Mouse (Mus musculus) left cerebral cortex, postnatal 25 days (tissue): ENCODE measurements at regions not wholly inside any gene's neighbourhood (a gene's known extent, or its start where the extent isn't known, plus 50 kb on each side); places are given as distances from the start of the nearest gene placed in this dataset.

Experiments
- DNase-seq, 2 experiments: peaks; one replicate each; pipeline ENCODE4 v3.0.0; 2022; ENCODE audit warnings: low spot score in 2 of 2, mixed read lengths in 1 of 2
- intact Hi-C: fragments of 180-260 bp; cut with DNase I; formaldehyde crosslinking; loops from one replicate; pipeline ENCODE4 v1.15.1; 2025

DNA sequence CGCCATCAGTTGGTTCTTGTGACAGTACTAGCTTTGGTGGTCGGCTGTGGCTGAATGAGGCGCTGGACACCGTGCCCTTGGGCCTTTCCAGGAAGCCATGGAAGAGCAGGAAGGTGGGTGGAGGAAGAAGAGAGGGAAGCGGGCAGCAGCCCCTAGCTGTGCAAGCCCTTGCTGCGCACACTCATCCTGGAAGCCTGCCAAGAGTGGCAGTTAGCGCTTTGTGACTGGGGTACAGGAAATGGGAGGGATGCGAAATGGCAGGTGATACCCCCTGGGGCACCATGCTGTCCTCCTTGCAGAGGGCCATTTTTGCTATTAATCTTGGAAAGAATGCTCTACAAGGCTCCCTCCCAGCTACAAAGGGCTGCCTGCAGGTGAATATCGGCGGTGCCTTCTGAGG lies 133.2 kb downstream of the Tex29 start:
- intact Hi-C loops: no loop called here
- DNase-seq: no peak

DNA sequence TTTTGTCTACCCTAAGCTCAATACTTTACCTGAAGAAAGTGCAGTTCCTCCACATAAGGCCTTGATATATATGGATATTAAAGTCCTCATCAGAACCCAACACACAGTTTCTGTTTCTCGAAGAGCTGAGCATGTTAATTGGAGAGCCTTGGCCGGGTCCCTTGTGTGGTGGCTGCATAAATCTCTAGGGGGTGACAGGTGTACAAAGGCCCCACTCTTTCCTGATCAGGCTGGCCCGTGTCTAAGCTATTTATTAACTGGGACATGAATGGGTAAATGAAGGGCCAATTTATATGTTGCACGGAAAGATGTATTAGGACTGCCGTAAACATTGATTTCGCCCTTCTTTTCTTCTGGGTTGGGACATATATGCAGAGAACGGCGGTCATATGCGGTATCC lies 136.8 kb downstream of the Tex29 start:
- intact Hi-C loops: no loop called here
- no peak for DNase-seq

DNA sequence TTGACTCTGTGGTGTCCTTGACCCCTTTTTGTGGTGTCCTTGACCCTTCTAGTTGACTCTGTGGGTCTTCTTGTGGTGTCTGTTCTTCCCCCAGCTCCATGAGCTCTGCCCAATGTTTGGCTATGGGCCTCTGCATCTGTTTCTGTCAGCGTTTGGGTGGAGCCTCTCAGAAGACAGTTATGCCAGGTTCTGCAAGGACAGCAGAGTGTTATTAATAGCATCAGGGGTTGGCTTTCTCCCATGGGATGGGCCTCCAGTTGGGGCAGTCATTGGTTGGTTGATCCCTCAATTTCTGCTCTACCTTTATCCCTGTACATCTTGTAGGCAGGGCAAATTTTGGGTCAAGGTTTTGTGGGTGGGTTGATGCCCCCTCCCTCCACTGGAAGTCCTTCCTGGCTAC lies 138.8 kb downstream of the Tex29 start:
- DNase-seq: no peak
- intact Hi-C loops: no loop called here

DNA sequence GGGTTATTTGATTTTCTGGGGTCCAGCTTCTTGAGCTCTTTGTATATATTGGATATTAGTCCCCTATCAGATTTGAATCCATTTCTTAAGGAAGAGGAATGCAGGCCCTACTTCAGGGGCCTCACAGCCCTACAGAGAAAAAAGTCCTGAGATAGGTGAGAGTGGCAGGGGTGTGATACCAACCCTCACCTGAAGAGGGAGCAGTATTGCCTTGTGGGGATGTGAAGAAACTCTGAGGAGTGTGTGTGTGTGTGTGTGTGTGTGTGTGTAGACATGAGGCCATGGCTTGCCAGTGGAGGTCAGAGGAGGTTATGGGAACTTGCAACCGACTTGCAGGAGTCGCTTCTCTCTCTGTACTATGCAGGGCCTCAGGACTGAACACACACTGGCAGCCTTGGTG lies 141.2 kb downstream of the Tex29 start:
- DNase-seq: no peak
- intact Hi-C loops: no loop called here

DNA sequence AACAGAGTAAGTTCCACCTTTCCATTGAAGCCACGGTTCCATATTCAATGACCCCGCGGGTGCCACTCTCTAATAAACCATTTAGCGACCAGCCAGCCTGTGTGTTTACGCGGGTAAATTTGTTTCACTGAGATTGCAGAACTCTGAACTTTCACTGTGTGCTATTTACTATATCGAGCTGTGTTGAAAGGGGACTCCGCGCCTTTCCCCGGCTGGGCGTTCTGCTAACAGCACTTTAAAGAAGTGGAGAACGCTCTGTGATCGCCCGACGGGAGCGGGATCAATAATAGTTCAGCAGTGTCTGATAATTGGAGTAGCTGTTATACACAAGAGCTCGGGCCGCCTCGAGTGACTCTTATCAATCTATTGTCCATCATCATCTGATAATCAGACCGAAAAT lies 149.8 kb downstream of the Tex29 start:
- no peak for DNase-seq
- intact Hi-C loops: no loop called here

DNA sequence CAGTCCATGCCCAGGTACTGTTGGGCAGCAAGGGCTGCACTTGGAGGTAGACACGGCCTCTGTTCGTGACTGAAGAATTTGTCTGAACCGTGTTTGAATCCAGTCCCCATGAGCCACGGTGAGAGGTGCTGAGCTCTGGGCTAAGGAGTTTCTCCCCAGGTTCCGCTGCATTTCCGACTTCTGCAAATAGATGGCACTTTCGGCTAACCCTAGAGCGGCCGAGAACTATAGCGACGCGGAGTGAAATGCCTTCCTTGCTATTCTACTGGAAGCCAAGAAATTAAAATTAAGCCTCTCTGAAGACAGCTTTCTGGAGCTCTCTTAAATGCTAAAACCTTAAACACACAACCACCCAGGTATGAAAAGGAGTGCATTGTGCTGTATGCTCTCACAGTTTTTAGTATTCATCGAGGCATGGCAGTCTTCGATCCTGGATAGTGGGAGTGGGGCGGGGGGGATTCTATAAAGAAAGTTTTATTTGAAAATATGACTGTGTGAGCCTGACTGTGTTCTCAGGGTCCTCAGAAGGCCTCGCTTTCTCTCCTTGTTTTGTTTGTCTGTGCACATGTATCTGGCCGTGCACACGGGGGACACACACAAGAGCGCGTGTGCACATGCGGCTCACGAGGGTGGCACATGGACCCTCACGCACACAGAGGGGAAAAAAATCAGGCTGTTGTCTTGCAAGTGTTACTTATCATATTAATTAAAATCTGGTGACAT lies 159.6 kb downstream of the Tex29 start:
- intact Hi-C loops: loop anchor here (1.0 to 5.0 kb wide), 2 partner anchors 392 to 561 kb away; no protein-coding TSS in a partner anchor
- peak; percentile 66 to 80 for DNase-seq

DNA sequence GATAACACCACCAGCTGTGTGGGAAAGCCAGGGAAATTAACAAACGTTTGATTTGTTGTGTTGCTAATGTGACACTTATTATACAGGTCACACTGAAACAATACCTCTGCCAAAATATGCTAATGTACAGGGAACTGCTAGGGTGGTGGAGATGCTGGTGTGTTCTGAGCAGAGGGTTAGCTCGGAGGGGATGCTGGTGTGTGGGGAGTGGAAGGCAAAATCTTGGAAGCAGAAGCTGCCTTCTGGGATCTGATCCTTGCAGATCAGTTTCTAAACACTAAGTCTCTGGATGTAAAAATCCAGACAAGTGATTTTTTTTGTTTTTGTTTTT lies 160.2 kb downstream of the Tex29 start:
- intact Hi-C loops: no loop called here
- no peak for DNase-seq

DNA sequence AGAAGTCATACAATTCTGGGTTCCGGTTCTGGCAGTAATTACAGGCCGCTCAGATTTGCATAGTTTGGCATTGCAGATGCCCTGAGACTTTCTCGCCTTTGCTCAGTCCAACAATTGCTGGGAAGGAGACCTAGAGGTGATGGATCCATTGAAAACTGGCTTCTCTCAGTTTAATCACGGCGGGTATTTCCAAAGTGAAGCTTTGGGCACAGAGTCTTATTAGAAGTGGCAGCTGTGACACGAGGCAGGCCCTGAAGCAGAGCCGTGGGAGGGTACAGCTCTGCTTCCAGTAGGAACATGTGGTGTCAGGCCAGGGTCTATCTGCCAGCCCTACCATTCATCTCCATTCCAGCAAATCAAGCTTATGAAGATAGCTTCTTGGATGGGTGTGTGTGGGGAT lies 164.0 kb downstream of the Tex29 start:
- intact Hi-C loops: no loop called here

DNA sequence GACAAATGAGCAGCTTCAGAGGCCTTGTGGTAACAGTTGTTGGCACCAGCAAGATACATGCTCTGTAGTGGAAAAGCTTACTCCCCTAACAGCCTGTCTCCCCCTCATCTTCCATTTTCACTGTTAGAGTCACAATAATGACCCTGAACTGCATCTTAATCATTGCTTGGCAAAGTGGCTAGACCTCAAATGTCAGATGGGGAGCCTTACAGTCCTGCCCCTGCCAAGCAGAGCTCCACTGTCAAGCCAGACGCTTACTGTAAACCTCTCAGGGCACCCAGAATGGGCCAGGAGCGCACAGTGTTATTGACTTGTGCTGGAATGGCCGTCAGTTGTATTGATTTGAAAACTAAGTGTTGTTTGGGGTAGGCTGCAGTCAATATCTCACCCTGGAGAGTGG lies 172.5 kb downstream of the Tex29 start:
- intact Hi-C loops: no loop called here

More for the DNA sequence above, 164.0 kb downstream of the Tex29 start:
- DNase-seq: no peak

DNA sequence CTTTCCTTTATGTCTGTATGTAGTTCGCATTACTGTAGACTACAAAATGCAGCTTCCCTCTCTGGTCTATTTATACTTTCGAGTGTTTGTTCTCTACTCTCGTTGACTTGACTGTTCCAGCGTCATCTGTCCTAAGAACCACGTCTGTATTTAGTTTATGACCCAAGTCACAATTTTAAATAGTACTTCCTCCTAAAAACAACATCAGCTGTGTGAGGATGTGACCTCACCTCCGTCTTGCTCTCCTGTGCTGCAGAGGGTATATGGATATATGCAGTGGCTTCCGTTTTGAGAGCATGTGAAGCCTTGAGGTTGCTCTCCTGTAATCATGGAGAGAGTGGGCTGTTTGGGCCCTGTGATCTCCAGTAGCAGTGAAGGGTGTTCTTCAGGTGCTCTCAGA lies 177.5 kb downstream of the Tex29 start:
- intact Hi-C loops: no loop called here
- DNase-seq: no peak

More for the DNA sequence above, 172.5 kb downstream of the Tex29 start:
- no peak for DNase-seq

DNA sequence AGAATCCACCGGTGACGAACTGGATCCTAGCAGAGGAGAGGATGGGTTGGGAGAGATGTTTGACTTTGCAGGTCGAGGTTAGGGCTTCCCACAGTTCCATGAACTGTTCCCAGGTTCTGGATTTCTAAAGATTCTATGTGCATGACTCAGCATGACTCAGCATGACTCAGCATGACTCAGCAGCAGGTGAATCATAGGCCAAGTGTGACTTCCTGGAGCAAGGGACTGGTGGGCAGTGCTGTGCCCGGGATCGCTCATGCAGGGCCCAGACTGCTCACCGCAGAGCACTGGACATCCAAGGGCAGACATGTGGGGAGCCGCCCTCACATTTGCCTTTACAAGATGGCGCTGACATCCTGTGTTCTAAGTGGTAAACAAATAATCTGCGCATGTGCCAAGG lies 179.0 kb downstream of the Tex29 start:
- intact Hi-C loops: no loop called here
- DNase-seq: no peak

DNA sequence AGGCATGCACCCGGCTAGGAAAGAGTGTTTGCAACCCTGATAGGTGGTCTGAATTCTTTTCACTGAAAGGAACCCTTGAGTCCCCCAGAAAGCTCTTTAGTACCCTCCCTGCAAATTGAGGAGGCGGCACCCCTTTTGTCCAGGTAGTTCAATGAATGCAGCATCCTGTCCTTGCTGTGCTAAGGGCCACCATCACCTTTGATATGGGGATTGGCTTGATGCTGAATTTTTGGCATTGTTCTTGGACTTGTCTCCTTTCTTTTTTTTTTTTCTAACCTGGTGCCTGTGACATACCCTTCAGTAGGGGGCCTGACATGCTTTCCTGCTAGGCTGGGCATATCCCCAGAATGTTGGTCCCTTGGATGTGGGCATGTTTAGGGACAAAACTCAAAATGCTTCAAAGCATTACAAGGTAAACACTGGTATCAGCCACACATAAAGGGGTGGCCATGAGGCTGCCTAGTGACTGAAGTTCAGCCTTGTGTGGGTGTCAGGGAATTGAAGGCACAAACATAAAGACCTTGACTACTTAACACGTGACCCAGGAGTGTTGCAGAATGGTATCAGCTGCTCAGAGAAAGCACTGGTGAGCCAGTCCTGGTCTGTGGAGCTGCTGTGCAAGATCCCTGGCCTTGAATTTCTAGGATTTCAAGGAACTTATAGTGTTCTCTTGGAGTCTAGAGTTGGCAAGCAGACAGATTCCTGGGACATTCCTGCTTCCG lies 183.6 kb downstream of the Tex29 start:
- DNase-seq: no peak
- intact Hi-C loops: no loop called here

DNA sequence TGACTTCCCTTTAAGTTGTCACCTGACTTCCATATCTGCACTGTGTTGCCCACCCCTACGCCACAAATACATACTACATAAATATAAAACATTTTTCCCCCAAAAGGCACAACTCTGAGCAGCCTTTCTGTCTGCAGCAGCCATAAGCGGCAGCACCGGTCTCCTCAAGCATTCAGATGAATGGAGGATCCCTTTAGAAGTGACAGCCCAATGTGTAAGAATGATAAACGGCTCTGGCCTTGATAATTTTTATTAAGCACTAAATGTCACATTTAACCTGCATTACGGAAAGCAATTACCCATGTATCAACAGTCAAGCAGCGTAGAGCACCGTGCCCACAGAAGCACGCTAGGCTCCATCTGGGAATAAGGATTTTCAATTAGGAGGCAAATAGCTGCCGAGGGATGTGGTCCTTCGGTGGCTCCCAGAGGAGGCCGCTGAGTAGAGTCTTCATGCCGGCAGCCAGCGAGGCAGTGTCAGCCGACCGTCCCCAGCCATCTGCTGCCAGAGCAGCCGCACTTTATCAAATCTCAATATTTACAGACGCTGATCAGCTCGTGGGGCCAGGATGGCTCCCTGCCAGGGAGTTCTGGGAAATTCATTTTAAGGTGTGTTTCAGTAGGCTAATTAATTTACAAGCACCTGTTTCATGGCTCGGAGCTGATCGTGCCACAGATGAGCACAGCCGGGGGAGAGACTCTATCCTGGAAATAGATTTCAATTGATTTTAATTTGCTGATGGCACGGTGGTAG lies 190.3 kb downstream of the Tex29 start:
- DNase-seq: peak in 1 of 2 experiments; percentile 30
- intact Hi-C loops: loop anchor here (2.0 kb wide), 1 partner anchor 42 kb away; no protein-coding TSS in a partner anchor

DNA sequence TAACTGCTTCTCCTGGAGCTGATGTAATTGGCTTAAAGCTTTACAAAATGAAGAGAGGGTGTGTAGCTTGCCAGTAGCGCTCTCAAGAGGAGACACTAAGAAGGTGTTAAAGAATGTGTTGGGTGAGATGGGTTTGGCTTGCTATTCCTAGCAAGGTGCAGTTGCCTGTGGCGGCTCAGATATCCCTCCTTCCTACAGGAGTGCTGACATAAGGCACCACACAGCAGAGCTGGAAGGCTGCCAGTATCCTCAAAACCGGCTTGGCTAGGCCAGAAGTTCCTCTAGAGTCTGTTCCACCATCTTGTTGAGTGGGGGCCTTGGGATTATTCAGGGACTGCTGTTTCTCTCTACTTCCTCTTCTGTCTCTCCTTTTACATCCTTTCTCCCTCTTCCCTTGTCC lies 191.5 kb downstream of the Tex29 start:
- intact Hi-C loops: loop anchor here (2.0 kb wide), 1 partner anchor 41 kb away; no protein-coding TSS in a partner anchor
- peak; percentile 30 to 69 for DNase-seq

DNA sequence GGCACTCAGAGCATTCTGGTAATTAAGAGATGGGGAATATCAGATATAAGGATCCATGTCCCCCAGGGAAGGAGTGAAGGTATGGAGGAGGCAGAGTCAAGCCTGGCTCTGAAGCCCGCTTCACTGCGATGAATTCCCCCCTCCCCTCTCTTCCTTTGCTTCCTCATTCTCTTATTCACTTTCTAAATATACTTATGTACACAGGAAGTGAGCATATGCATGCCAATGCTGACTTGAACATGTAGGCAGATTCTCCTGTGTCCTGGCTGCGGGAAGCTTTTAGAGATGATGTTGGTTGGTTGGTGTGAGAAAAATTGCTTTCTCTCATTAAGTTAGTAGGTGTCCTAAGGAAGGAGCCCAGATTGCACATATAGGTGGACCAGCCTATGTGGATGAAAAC lies 192.1 kb downstream of the Tex29 start:
- peak; percentile 24 to 74 for DNase-seq
- intact Hi-C loops: no loop called here

DNA sequence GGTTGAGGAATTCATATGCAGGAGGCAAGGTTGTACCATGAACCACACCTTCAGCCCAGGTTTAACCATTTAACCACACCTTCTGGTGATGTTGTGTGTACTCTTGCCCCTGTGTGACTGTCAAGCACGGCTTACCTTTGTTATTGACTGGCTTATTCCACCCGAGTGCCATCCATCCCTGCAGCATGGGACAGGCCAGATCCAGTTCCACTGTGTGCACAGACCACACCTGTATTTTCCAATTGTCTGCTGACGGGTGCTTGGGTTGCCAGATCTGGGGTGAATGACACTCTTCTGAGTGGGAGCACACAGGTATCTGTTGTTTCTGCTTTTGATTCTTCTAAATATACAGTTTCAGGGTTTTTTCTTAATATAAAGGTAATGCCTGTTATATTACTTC lies 196.1 kb downstream of the Tex29 start:
- DNase-seq: no peak
- intact Hi-C loops: no loop called here

DNA sequence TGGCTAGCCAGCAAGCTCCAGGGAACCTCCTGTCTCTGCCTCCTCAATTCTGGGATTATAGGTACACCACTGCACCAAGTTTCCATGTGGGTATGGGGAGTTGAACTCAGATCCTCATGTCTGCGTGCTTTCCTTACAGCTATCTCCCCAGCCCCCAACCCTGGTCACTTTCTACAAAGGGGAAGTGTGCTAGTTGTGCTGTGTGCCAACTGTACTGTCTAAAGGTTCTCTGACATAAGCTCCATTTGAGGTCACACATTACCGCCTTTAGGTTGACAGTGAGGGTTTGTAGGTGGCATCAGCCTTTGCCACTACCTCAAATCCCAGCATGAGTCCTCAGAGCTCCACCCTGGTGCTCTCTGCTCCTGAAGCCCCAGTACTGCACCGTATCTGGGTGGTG lies 200.7 kb downstream of the Tex29 start:
- intact Hi-C loops: no loop called here
- no peak for DNase-seq

DNA sequence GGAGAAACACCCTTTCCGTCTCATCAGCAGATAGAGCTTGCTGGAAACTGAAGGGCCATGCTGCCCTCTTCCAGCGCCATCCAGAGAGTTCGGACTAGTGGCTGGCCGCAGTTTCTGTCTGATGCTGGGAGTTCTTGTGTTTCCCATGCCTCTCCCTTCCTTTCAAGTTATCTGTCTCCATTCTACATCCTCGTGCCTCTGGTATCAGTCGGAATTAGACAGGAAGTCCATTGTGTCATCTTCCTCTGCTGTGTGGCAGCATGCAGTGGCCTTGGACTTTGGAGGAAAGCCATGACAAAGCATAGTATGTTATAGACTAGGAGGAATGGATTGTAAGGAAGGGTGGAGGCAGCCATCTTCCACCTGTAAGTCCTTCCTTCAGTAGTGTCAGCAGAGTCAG lies 201.4 kb downstream of the Tex29 start:
- intact Hi-C loops: no loop called here

DNA sequence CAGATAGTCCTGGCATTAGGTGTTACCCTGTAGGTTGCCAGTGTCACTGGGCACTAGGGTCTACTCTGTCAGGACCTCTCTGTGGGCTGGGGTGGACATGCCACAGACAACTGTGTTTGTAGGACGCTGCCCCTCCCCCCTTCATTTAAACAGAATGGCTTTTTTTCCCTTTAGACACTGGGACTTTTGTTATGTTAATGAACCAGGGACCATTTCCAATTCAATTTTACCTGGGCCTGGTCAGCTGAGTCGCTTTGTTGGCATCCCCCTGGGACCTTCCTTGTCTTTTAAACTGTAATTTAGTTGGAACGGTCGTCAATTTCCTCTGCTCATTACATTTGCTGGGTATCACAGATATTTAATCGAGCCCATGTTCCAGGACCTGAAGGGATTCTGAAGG lies 210.6 kb downstream of the Tex29 start:
- DNase-seq: no peak
- intact Hi-C loops: no loop called here

More for the DNA sequence above, 201.4 kb downstream of the Tex29 start:
- no peak for DNase-seq

DNA sequence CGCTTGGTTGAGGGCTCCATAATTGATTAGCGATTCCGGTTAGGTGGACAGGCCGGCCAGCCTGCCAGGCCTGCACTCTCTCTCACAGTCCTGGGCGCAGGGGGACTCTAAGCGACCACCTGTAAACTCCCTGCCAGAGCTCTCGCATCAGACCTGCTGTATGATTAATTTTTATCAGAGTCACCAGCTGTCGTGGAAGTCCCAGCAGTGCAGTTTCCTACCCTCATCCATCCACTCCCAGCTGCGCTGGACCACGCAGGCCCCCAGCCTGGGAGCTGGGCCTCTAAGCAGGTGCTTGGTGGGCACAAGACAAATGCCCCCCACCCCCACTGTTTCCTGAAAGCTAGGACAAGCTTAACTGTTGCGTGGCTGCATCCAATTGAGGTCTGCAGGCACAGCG lies 211.1 kb downstream of the Tex29 start:
- DNase-seq: no peak
- intact Hi-C loops: no loop called here

DNA sequence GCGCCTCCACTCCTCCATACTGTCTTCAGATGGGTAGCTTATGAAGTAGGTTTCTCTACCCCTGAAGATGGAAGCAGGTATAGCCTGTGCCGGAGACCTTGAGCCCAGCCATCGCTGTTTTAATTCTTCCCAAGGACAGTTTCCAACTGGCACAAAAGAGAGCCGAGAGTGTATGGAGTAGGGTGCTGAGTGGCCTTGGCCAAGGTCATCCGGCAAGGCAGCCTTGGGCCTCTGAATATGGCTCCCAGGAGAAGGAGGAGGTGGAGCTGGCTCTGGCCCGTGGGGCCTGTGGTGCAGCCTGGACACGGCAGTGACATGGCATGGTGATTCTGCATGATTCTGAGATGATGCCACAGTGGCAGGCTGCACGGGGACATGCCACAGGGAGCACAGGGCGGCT lies 215.7 kb downstream of the Tex29 start:
- DNase-seq: no peak
- intact Hi-C loops: no loop called here
